Mouse (Mus musculus) kidney, embryonic 14.5 days (tissue): ENCODE data around the gene Pyroxd2. TPM values are rescaled to one million over a fixed set of nuclear protein-coding genes. Genes with fewer than 3 reads are reported as not detected.
A peak's percentile ranks its signal among the peaks of the same experiment; 100 is the strongest.

Experiments
- ATAC-seq: fragments of 200-750 bp; cut with Nextera tagmentation; 2 replicates; pipeline ENCODE4 v1.8.0; 2017; ENCODE audit warnings: moderate number of reproducible peaks, mild to moderate bottlenecking, moderate TSS enrichment, moderate library complexity; ENCODE audit not compliant: low FRiP score, low TSS enrichment
- H3K27ac ChIP-seq: fragments of 300-500 bp; sonication (generic); 2 replicates; pipeline ENCODE4 v1.5.1; 2014; ENCODE audit warnings: low read depth, mild to moderate bottlenecking, low read length, moderate library complexity, mixed read lengths
- H3K27me3 ChIP-seq: fragments of 300-500 bp; sonication (generic); 2 replicates; pipeline ENCODE4 v1.6.1; 2014; ENCODE audit warnings: mild to moderate bottlenecking, low read length; ENCODE audit not compliant: control insufficient read depth, insufficient read depth
- H3K36me3 ChIP-seq: fragments of 300-500 bp; sonication (generic); 2 replicates; pipeline ENCODE4 v1.6.1; 2014; ENCODE audit warnings: low read length, mixed read lengths; ENCODE audit not compliant: control insufficient read depth, insufficient read depth
- H3K4me1 ChIP-seq: fragments of 300-500 bp; sonication (generic); 2 replicates; pipeline ENCODE4 v1.6.1; 2014; ENCODE audit warnings: low read length, mixed read lengths; ENCODE audit not compliant: control insufficient read depth, insufficient read depth
- H3K4me2 ChIP-seq: fragments of 300-500 bp; sonication (generic); replicated peaks from 2 replicates; pipeline ENCODE4 v1.6.1; 2014; ENCODE audit warnings: low read depth, mild to moderate bottlenecking, low read length
- H3K4me3 ChIP-seq: fragments of 300-500 bp; sonication (generic); 2 replicates; pipeline ENCODE4 v1.5.1; 2014; ENCODE audit warnings: mild to moderate bottlenecking, low read length
- H3K9ac ChIP-seq: fragments of 300-500 bp; sonication (generic); 2 replicates; pipeline ENCODE4 v1.6.1; 2014; ENCODE audit warnings: low read depth, mild to moderate bottlenecking, low read length, moderate library complexity
- H3K9me3 ChIP-seq: fragments of 300-500 bp; sonication (generic); 2 replicates; pipeline ENCODE4 v1.6.1; 2016; ENCODE audit warnings: low read length; ENCODE audit not compliant: control insufficient read depth
- WGBS: fragments of 180-500 bp; shearing (Covaris S2); extraction: QIAGEN DNeasy Blood & Tissue Kit; methylation state at CpG from one replicate; pipeline ENCODE4 v1.1.7; 2014; 5-methylcytosine and 5-hydroxymethylcytosine counted together
- polyA plus RNA-seq: library from polyadenylated mRNA; unstranded; fragments of >200 nt; fragmentation: Nextera tagmentation; extraction: Ambion mirVana; gene quantifications from 2 replicates; pipeline ENCODE4 v1.2.1, GENCODE M21; 2014

Pyroxd2 gene
- polyA plus RNA-seq, 1 experiment from 2014 or later, result 3.0 TPM

DNA sequence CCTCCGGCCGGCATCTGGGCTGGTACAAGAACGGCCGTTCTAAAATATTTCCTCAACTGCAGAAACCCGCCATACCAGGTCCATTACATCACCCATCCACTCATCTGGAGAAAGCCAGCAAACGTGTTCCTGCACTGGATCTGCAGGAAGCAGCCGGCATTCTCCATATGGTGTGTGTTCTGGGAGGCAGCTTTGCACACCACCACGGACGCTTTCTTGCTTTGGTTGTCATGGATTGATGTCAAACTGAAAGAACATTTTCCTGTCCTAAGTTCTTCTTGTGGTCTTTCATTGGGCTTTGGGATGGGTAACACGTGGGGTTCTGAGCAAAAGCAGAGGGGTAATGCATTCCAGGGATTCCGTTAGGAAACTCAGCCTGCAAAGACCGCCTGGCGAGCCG is 10.7 kb downstream of the Pyroxd2 start:
- no peaks in the 10 kb centered on the region for H3K9me3 ChIP-seq
- H3K36me3 ChIP-seq, result no peaks in the 10 kb centered on the region
- no peak for ATAC-seq
- WGBS, result 68% methylated on average over 14 of the region's 14 CpGs
- peaks cover 7% of the 10 kb centered on the region; the same call in 1 of the 2 replicates for H3K4me1 ChIP-seq
- H3K27me3 ChIP-seq, result no peaks in the 10 kb centered on the region
- H3K9ac ChIP-seq, result no peak overlapping the region
- H3K4me2 ChIP-seq, result no peak overlapping the region
- no peak overlapping the region for H3K27ac ChIP-seq
- no peak overlapping the region for H3K4me3 ChIP-seq

DNA sequence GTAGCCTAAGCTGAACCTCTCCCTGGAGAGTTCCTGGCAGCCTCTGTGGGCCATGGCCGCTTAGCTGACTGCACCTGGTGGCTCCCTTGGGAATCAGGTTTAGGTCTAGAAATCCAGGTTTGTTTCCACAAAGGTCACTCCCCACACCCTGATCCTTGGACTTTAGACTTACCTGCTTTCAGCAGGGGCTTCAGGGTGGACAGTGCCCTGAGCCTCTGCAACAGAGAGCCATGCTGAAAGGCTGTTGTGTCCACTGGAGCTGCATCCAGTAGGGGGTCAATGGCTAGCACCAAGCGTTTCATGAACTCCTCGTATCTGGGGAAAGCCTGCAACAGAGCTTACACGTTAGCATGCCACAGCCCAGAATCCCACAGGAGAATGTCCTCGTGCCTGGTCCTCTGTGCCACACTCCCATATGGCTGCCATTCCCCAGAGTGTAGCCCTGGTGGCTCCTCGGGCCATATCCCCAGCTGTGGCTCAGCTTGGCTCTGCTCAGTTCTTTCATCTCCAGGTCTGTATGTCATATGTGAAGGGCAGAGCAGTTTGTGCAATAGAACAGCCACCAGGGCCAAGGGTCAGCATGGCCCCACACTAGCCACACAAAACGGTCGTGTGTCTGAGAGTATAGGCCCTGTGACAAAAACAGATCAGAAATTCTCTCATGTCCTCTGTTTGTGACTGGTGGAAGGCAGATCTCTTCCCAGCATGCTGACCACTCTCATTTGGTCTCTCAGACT is 12.2 kb downstream of the Pyroxd2 start:
- H3K27me3 ChIP-seq, result no peaks in the 10 kb centered on the region
- no peak overlapping the region for H3K4me3 ChIP-seq
- no peak for ATAC-seq
- H3K4me1 ChIP-seq, result peaks cover 7% of the 10 kb centered on the region; the same call in 1 of the 2 replicates
- no peak overlapping the region for H3K4me2 ChIP-seq
- no peak overlapping the region for H3K9ac ChIP-seq
- WGBS, result 78% methylated on average over 8 of the region's 8 CpGs
- H3K27ac ChIP-seq, result no peak overlapping the region
- no peaks in the 10 kb centered on the region for H3K36me3 ChIP-seq
- no peaks in the 10 kb centered on the region for H3K9me3 ChIP-seq

DNA sequence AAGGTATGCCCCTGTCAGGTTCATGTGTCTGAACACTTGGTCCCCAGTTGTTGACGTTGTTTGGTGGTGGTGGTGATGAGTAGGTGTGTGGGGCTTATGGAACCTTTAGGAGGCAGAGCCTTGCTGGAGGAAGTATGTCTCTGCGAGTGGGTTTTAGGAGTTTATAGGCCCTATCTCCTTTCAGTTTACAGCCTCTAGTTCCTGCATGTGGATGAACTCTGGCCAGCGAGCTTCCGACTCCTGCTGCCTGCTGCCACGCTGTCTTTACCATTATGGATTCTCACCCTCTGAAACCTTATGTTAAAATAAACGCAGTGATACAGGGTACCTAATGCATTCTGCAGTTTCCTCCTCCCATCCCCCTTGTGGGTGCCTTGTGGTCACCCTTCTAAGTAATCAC is 12.8 kb downstream of the Pyroxd2 start:
- H3K4me3 ChIP-seq, result no peak overlapping the region
- peaks cover 5% of the 10 kb centered on the region; the same call in 1 of the 2 replicates for H3K4me1 ChIP-seq
- H3K27me3 ChIP-seq, result no peaks in the 10 kb centered on the region
- H3K27ac ChIP-seq, result no peak overlapping the region
- H3K4me2 ChIP-seq, result no peak overlapping the region
- no peak for ATAC-seq
- no peak overlapping the region for H3K9ac ChIP-seq
- H3K36me3 ChIP-seq, result no peaks in the 10 kb centered on the region
- no peaks in the 10 kb centered on the region for H3K9me3 ChIP-seq
- 53% methylated on average over 6 of the region's 6 CpGs for WGBS

DNA sequence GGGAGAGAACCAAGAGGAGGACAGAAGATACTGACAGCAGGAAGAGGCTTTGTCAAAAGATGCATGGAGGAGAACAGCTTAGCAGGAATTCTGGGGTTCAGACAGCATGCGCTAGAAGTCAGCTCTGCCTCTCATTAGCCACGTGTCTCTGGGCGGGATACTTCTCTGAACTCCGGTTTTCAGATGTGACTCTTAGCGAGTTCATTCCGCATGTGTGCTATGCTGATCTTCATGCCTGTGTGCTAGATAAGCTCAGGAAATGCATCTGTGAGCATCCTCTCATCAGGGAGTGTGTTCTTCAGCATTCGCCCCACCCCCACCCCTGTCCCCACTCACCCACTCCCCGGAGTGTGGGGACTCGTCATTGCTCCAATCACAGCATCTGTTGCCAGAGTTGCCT is 14.8 kb downstream of the Pyroxd2 start:
- Histone ChIP-seq H3K4me2 (no peak overlapping the region), H3K4me3 (no peak overlapping the region), H3K36me3 (no peaks in the 10 kb centered on the region), H3K4me1 (no peaks in the 10 kb centered on the region), H3K27ac (no peak overlapping the region), H3K9me3 (no peaks in the 10 kb centered on the region), H3K9ac (no peak overlapping the region), H3K27me3 (no peaks in the 10 kb centered on the region)
- WGBS, result 74% methylated on average over 9 of the region's 9 CpGs
- no peak for ATAC-seq

DNA sequence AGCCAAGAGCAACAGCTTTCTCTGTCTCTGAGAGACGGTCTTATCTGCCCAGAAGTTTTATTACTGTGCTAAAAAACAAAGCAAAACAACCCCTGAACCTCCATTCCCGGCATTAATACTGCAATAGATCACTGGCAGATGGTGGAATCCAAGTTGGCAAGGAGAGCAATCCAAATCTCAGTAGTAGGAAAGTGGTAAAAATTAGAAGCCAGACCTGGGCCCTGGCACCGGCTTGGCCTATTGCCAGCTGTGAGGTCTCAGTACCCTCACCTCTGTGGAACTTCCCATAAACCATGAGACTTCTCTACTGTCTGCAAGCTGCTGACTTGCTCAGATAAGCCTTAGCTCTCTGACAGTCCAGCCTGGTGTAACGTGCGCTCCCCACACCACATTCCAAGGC is 17.6 kb downstream of the Pyroxd2 start:
- Histone ChIP-seq H3K9me3 (no peaks in the 10 kb centered on the region), H3K27me3 (no peaks in the 10 kb centered on the region), H3K36me3 (no peaks in the 10 kb centered on the region), H3K9ac (no peak overlapping the region), H3K27ac (no peak overlapping the region), H3K4me3 (no peak overlapping the region), H3K4me1 (no peaks in the 10 kb centered on the region), H3K4me2 (no peak overlapping the region)
- 56% methylated on average over 5 of the region's 5 CpGs for WGBS
- ATAC-seq, result no peak

DNA sequence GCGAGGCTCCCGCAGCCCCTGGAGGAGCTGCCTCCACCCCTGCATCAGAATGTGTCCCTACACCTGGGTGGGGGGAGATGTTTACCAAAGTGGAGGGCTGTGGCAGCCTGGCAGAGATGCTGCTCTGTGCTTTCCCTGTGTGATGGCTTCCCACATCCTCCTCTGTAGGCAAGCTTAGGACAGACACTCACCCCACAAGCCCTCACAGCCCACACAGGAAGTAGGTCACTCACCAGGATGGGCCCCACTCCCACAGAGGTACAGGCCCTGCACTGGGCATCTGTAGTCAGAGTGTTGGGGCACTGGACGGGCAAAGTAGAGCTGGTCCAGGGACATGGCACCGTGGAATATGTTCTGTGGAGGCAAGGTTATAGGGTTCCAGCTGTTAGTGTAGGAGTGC is 25.2 kb downstream of the Pyroxd2 start:
- WGBS, result 88% methylated on average over 4 of the region's 4 CpGs
- Histone ChIP-seq H3K4me3 (no peak overlapping the region), H3K27ac (no peak overlapping the region; the same call in 1 of the 2 replicates), H3K27me3 (no peaks in the 10 kb centered on the region), H3K9me3 (no peaks in the 10 kb centered on the region), H3K36me3 (no peaks in the 10 kb centered on the region), H3K9ac (no peak overlapping the region), H3K4me1 (peaks cover 26% of the 10 kb centered on the region), H3K4me2 (no peak overlapping the region)
- no peak for ATAC-seq

DNA sequence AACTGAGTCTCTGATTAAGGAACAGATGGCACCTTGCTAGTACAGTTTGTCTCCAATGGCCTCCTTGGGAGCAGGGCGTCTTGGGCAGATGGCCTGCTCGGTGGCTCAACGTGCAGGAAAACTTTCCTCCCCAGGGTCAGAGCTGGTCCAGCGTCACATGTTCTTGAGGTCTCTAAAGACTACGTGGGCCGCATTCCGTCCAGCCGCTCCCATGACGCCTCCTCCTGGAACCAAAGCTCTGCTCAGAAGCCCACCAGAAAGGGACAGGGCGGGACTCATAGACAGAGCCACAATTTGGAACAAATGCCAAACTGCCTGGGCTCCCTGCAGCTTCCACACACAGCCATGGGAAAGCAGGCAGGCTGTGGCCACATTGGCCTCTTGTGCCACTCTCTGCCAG is 25.8 kb downstream of the Pyroxd2 start:
- no peaks in the 10 kb centered on the region for H3K36me3 ChIP-seq
- H3K27me3 ChIP-seq, result no peaks in the 10 kb centered on the region
- H3K4me3 ChIP-seq, result no peak overlapping the region
- H3K4me2 ChIP-seq, result no peak overlapping the region
- peaks cover 31% of the 10 kb centered on the region for H3K4me1 ChIP-seq
- H3K9ac ChIP-seq, result no peak overlapping the region
- peak overlapping the region; percentile 65; the same call in 1 of the 2 replicates for H3K27ac ChIP-seq
- no peaks in the 10 kb centered on the region for H3K9me3 ChIP-seq
- no peak for ATAC-seq
- WGBS, result 71% methylated on average over 10 of the region's 10 CpGs

DNA sequence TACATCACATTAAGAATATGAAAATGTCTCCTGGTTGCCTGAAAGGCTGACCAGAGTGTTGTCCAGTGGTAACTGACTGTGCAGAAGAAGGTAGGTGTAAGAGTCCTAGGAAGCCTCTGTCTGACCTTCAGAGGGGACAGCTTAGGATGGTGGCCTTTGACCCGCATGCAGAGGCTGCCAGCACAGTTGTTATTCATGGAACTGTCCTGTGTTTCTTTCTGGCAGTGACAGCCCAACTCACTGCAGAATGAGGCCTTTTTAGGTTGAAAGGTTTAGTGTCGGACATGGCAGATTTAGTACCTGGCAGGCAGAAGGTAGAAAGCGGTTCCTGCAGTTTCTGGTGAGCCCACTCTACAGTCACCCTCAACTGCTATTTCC is 26.6 kb downstream of the Pyroxd2 start:
- Histone ChIP-seq H3K9ac (no peak overlapping the region), H3K4me2 (no peak overlapping the region), H3K9me3 (no peaks in the 10 kb centered on the region), H3K36me3 (no peaks in the 10 kb centered on the region), H3K4me3 (no peak overlapping the region), H3K27me3 (no peaks in the 10 kb centered on the region), H3K27ac (no peak overlapping the region; the same call in 1 of the 2 replicates), H3K4me1 (peaks cover 31% of the 10 kb centered on the region)
- peak; percentile 41; the same call in 1 of the 2 replicates for ATAC-seq
- WGBS, result 34% methylated on average over 3 of the region's 3 CpGs

DNA sequence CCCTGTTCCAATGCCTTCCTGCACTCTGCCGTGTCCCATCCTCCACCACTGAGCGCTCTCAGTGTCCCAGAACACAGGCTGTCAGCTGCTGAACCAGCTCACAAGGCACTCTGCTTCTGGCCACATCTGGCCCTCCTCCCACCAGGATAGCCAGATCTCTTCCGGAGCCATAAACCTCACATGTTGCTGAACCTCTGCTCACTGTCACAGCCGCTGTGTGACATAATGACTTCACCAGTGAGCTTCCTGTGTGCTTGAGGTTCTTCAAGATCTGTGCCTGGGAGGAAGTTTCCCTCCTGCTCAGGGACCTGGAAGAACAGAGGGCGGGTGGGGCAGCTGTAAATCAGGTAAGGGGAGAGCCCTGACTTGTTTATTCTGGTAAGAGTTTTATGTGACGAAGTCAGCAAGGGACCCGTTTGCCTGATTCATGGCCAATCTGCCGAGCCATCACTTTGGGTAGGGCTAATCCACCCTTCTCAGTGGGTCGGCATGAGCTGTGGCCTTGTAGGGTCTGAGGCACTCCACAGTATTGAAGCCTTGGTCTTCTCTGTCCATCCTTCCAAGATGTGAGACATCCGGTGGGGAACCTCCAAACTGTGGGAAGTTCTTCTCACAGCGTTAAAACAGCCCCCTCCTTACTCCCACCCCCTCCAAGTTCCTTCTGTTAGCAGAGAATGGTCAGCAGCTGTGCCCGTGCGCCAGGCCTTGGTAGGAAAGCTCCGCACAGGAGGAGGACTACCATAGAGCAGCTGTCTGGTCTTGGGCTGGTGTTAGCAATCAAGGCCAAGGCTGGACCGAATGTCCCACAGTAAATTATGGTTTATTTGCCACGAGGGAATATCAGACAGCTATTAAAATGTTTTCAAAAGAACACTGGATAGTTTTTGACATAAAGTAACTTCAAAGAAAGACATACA is 27.3 kb downstream of the Pyroxd2 start:
- H3K9me3 ChIP-seq, result no peaks in the 10 kb centered on the region
- no peaks in the 10 kb centered on the region for H3K27me3 ChIP-seq
- ATAC-seq, result peak; percentile 73
- no peak overlapping the region for H3K4me3 ChIP-seq
- H3K4me2 ChIP-seq, result no peak overlapping the region
- H3K27ac ChIP-seq, result peak overlapping the region; percentile 38
- no peaks in the 10 kb centered on the region for H3K36me3 ChIP-seq
- H3K4me1 ChIP-seq, result peaks cover 31% of the 10 kb centered on the region
- no peak overlapping the region for H3K9ac ChIP-seq
- 20% methylated on average over 16 of the region's 16 CpGs for WGBS
